Mouse (Mus musculus) E14TG2a.4 (cell line): Measurements from ENCODE around the gene Cuedc2.

Experiments used
- CTCF ChIP-seq: conservative IDR thresholded peaks from 2 replicates; pipeline ENCODE4 v1.5.1; 2014; ENCODE audit warnings: low read length
- NANOG ChIP-seq: IDR thresholded peaks from 2 replicates; pipeline ENCODE4 v1.6.1; 2014; ENCODE audit warnings: borderline replicate concordance, low read length, mixed read lengths

DNA sequence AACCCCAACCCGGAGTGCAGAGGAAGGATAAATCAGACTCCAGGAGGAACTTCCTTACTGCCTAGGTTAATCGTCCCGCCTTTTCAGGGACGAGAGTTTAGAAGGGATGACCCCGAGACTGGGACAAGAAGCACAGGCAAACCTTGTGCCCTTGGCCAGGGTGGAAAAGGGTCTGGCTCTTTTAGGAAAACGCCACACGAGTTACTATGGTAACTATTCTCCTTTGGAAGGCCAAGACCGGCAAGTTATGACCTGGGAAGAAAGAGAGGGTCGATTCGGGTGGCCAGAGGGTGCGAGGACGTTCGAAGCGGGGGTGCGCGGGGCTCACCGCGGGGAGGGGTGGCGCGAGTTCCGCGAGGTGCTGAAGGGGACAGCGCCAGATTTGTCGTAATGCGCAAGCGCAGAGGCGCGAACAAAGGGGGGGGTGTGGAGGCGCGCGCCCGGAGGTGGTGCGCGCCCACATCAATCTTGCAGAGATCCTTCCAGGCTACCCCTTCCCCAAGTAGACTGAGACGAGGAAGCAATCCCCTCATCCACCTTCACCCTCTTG is 11.7 kb downstream of the Cuedc2 start, which contains the start of gene Psd:
- TF ChIP-seq CTCF, result no peak
- no peak for TF ChIP-seq NANOG
